Mouse (Mus musculus): ENCODE measurements around the gene Gm3248.

Gene Gm3248

GRCm38 (mm10) chr14:5961635-5962034, at the start of gene Gm3248:
Gene Gm3248, minus strand, starts transcription at chr14:5961745.
- in situ Hi-C loops (cut with MboI, MseI) = loop anchor here (5.0 to 10.0 kb wide), 4 partner anchors 84 to 1606 kb away; partner anchors contain the start of gene Gm3558 (in 1 of the 2)

- in situ Hi-C loops (cut with MboI, MseI) = loop anchor here in 1 of 2 experiments (10.0 kb wide), 1 partner anchor 1742 kb away; the partner anchor contains the start of gene Gm3138
Observed at GRCm38 (mm10) chr14:5987136-5987535, 25.6 kb upstream of the Gm3248 start.

- in situ Hi-C loops (cut with MboI, MseI) = loop anchor here in 1 of 2 experiments (10.0 kb wide), 1 partner anchor 1526 kb away; no protein-coding TSS in a partner anchor
Observed at GRCm38 (mm10) chr14:5979037-5979436, 17.5 kb upstream of the Gm3248 start, which contains the start of gene Gm3453. Gene Gm3453, minus strand, starts transcription at chr14:5979137.

- in situ Hi-C loops (cut with MboI, MseI) = loop anchor here (5.0 to 10.0 kb wide), 4 partner anchors 85 to 1605 kb away; partner anchors contain the start of gene Gm3558 (in 1 of the 2)
Observed at GRCm38 (mm10) chr14:5962441-5962840, 896 bp upstream of the Gm3248 start.

GRCm38 (mm10) chr14:5961102-5961501, 443 bp downstream of the Gm3248 start:
- in situ Hi-C loops (cut with MboI, MseI) = loop anchor here (5.0 to 10.0 kb wide), 4 partner anchors 84 to 1606 kb away; partner anchors contain the start of gene Gm3558 (in 1 of the 2)

GRCm38 (mm10) chr14:5960479-5960878, 1.1 kb downstream of the Gm3248 start:
- in situ Hi-C loops (cut with MboI, MseI) = loop anchor here (5.0 to 10.0 kb wide), 4 partner anchors 83 to 1607 kb away; partner anchors contain the start of gene Gm3558 (in 1 of the 2)

- in situ Hi-C loops (cut with MboI, MseI) = loop anchor here in 1 of 2 experiments (10.0 to 25.0 kb wide), 2 partner anchors 552 to 1339 kb away; partner anchors contain the start of gene Gm3727
Observed at GRCm38 (mm10) chr14:5923276-5923675, 38.3 kb downstream of the Gm3248 start.

GRCm38 (mm10) chr14:5918330-5918942, 43.1 kb downstream of the Gm3248 start:
- in situ Hi-C loops (cut with MboI, MseI) = loop anchor here (10.0 to 25.0 kb wide), 2 partner anchors 1344 to 1634 kb away; partner anchors contain the start of gene Gm3727 (in 1 of the 2)

- in situ Hi-C loops (cut with MboI, MseI) = loop anchor here (10.0 to 25.0 kb wide), 2 partner anchors 1349 to 1629 kb away; partner anchors contain the start of gene Gm3727 (in 1 of the 2)
Observed at GRCm38 (mm10) chr14:5913701-5914100, 47.8 kb downstream of the Gm3248 start.

Data from T-helper 17 cell (primary cell).